Mouse (Mus musculus): ENCODE measurements around the gene Gm29797.

The Gm29797 gene

GRCm38 (mm10) chr2:181695776-181696175 is 38.9 kb downstream of the Gm29797 start:
- no peak for DNase-seq (ENCODE audit: low spot score in 2 of 2)

DNA sequence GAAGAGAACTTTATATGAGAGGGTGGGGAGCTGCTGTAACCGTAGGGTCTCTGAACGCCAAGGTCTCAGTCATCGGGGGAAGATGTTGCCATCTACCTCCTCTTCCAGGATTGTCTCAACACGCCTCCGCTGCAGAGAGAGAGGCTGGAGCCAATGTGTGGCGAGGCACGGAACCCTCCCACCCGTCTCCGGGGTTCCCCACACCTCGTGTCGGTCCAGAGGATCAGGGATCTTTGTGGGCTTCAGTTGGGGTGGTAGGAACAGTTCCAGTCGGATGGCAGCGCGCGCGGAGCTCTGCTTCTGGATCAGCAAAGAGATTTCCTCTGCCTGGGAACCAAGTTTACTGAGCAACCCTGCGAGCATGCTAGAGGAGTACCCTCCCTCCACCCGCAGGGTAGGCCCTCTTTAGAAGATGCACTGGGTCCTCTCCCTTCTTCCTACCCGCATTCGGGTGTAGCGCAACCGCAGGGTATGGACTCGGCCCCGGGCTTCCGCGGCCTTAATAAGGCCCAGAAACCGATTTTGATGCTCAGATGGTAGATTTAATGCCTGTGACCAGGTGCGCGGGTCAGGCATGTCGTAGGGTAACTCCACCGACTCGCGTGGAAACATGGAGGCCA is 40.1 kb downstream of the Gm29797 start:
- DNase-seq (ENCODE audit: low spot score in 2 of 2), result no peak

DNA sequence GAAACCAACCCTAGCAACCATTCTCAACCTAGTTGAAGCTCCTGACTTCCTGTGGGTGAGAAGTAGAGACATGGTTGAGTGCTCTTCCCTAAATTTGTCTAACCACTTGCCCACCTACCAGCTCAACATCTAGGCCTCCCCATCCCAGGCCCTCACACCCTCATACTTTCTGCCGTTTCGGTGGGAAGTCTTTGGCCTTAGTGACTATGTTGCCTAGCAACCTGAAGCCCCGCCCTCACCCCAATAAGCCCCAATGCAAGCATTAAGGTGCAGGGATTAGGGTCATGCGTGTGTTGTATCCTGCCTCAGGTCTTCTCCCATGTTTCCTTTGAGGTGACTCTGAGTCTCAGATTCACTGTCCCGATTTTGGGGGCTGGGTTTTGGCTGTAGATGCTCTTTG is 41.4 kb downstream of the Gm29797 start, which contains the start of gene Lkaaear1:
Gene Lkaaear1, minus strand, starts transcription at position 202 of the 400 bp plus-strand sequence.
- DNase-seq (ENCODE audit: low spot score in 2 of 2), result no peak

GRCm38 (mm10) chr2:181706668-181707067 is 49.8 kb downstream of the Gm29797 start:
- no peak for DNase-seq (ENCODE audit: low spot score in 2 of 2)

Data from heart, adult 9 months (tissue).